ENCODE assay signal across 27 mouse cellular contexts in genomic region chr1:135361491-135361890, GRCm38 (mm10). TPM values are rescaled to one million over a fixed set of nuclear protein-coding genes. Genes with fewer than 3 reads are reported as not detected.
"Had no signal": no experiment of that assay in that cellular context is flagged by ENCODE, and none has a peak within 500 bp of the region (broad histone marks: within the 10 kb centered on the region; RNA-seq: fewer than 3 reads in every experiment).

No protein-coding gene starts in this region.

- H3K27ac ChIP-seq: gastrocnemius, adult 2 months; heart, embryonic 10.5 days; hindbrain, embryonic 10.5 days; hindbrain, embryonic 12.5 days; hindbrain, embryonic 14.5 days; intestine, embryonic 15.5 days; layer of hippocampus, adult 2 months; left cerebral cortex, adult 2 months; limb, embryonic 13.5 days; limb, embryonic 15.5 days; liver, embryonic 12.5 days; liver, embryonic 14.5 days had no signal

- H3K9ac ChIP-seq: heart, embryonic 12.5 days; hindbrain, embryonic 12.5 days; hindbrain, embryonic 14.5 days; intestine, embryonic 15.5 days; limb, embryonic 13.5 days; limb, embryonic 15.5 days; liver, embryonic 12.5 days; liver, embryonic 14.5 days had no signal

- DNase-seq: gastrocnemius, adult 2 months; gastrocnemius, postnatal 10 days; gastrocnemius, postnatal 25 days; heart, adult 18-20 months; heart, postnatal 10 days; heart, postnatal 4 days; kidney, adult 18-20 months; kidney, adult 8-10 months; kidney, postnatal 10 days; kidney, postnatal 25 days; kidney, postnatal 4 days; left cerebral cortex, postnatal 4 days had no signal

- H3K4me3 ChIP-seq: gastrocnemius, adult 2 months; heart, embryonic 10.5 days; heart, embryonic 12.5 days; hindbrain, embryonic 10.5 days; hindbrain, embryonic 12.5 days; intestine, embryonic 15.5 days; layer of hippocampus, adult 2 months; left cerebral cortex, adult 2 months; limb, embryonic 13.5 days; limb, embryonic 15.5 days; liver, embryonic 12.5 days had no signal

- H3K27me3 ChIP-seq: hindbrain, embryonic 12.5 days; intestine, embryonic 15.5 days; limb, embryonic 13.5 days; limb, embryonic 15.5 days had no signal

- H3K4me1 ChIP-seq: hindbrain, embryonic 12.5 days; intestine, embryonic 15.5 days; limb, embryonic 13.5 days; limb, embryonic 15.5 days; liver, embryonic 12.5 days had no signal

- H3K9me3 ChIP-seq: heart, embryonic 10.5 days; intestine, embryonic 15.5 days; limb, embryonic 15.5 days; liver, embryonic 12.5 days had no signal

- ATAC-seq: hindbrain, embryonic 16.5 days; inflammation-experienced regulatory T-cells, adult 6 months; intestine, embryonic 15.5 days; intestine, postnatal 0 days; liver, embryonic 12.5 days had no signal

- H3K4me2 ChIP-seq: heart, embryonic 12.5 days; hindbrain, embryonic 12.5 days; hindbrain, embryonic 14.5 days; intestine, embryonic 15.5 days; limb, embryonic 13.5 days; limb, embryonic 15.5 days; liver, embryonic 12.5 days had no signal

- H3K36me3 ChIP-seq: heart, embryonic 12.5 days; hindbrain, embryonic 10.5 days; hindbrain, embryonic 12.5 days; intestine, embryonic 15.5 days; limb, embryonic 13.5 days; limb, embryonic 15.5 days; liver, embryonic 12.5 days had no signal

RNA-seq across cellular contexts. Expression of gene Shisa4, which starts 13.5 kb away (rescaled TPM):
- polyA plus RNA-seq: inflammation-experienced regulatory T-cells, adult 6 months had no signal

RNA-seq across cellular contexts. Expression of gene Lmod1, which starts 36.9 kb away (rescaled TPM):
- polyA plus RNA-seq: inflammation-experienced regulatory T-cells, adult 6 months had no signal
